Mouse (Mus musculus): ENCODE measurements around the gene Tnfrsf25.
A peak's percentile ranks its signal among the peaks of the same experiment; 100 is the strongest.

GRCm38 (mm10) chr4:152165036-152165931 lies 49.5 kb downstream of the Tnfrsf25 start:
- TF ChIP-seq CTCF (conservative IDR thresholded peaks at IDR 0.05; ENCODE audit: low read length) (peak; percentile 96), NANOG (IDR thresholded peaks at IDR 0.05; ENCODE audit: borderline replicate concordance, low read length) (no peak)
